Mouse (Mus musculus) kidney, adult 2 months (tissue): ENCODE results near the gene Dvl2.

Source experiments
- CTCF ChIP-seq: fragments of 200-500 bp; conservative IDR thresholded peaks from 2 replicates; pipeline ENCODE4 v1.5.1; 2011; ENCODE audit warnings: low read depth, mild to moderate bottlenecking, control low read depth, low read length, moderate library complexity, mixed read lengths; ENCODE audit not compliant: insufficient read depth, insufficient read length
- POLR2A ChIP-seq: fragments of 200-500 bp; IDR thresholded peaks from one replicate; pipeline ENCODE4 v1.6.1; 2011; ENCODE audit warnings: low read depth, low read length, control low read depth

DNA sequence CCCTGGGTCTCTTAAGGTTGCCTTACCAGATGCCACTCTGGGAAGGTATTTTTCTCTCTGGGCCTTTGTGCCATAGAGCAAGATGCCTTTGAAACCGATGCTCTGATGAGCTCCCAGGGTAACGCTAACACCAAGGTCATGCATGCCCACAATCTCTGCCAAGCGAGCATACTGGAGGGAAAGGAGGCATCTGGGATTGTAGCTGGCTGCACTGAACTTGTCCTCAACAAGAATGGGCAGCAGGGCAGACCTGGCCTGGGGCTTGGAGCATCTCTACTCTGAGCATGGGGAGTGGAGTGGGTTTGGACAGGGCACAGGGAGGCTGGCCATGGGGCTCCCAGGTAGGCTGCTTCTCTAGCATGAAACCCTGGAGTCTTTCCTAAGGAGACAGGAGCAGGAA is 13.0 kb downstream of the Dvl2 start:
- TF ChIP-seq CTCF (no peak), POLR2A (no peak)
